Mouse (Mus musculus) kidney, postnatal 4 days (tissue): ENCODE measurements around the gene Sgo2a.
"Not testable (repeated sequence)": the region's sequence is repeated elsewhere in the genome, so short reads cannot be mapped to it uniquely, and the experiment has no call there.

Source experiments
- DNase-seq, 2 experiments: peaks; one replicate each; pipeline ENCODE4 v3.0.0; 2021; ENCODE audit warnings: mixed read lengths in 2 of 2

Sgo2a gene

DNA sequence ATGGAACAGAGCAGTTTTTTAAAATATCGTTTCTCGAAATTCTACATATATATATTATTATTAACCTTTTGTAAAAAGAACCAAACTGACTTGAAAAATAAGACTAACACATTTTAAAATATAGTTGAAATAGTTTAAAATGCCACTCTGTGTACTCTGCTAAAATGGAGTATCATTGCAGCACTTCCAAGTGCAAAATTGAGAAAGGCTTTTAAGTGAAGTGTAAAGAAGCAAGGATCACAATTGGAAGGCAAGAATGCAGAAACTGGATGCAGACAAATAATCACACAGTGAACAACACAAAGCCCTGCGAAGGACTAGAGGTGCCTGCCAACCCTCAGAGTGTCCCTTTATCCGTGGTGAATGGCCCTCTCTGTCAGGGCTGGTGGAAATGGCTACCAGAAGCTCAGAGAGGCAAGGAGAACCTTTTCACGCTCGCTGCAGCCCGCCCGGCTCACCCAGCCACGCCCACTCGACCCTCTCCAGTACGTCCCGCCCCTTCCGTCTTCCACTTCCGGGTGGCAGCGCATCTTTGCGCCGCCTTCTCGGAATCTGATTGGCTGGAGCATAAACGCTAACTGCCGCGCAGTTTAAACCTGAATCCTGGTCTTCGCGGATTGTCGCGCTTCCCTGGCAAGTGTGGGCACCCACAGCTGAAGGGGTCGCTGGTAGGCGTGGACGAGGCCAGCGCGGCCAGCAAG is at the start of gene Sgo2a:
Gene Sgo2a (plus strand): TSS at position 540 of the 701 bp plus-strand sequence.
- DNase-seq = peak; percentile 95 to 97

DNA sequence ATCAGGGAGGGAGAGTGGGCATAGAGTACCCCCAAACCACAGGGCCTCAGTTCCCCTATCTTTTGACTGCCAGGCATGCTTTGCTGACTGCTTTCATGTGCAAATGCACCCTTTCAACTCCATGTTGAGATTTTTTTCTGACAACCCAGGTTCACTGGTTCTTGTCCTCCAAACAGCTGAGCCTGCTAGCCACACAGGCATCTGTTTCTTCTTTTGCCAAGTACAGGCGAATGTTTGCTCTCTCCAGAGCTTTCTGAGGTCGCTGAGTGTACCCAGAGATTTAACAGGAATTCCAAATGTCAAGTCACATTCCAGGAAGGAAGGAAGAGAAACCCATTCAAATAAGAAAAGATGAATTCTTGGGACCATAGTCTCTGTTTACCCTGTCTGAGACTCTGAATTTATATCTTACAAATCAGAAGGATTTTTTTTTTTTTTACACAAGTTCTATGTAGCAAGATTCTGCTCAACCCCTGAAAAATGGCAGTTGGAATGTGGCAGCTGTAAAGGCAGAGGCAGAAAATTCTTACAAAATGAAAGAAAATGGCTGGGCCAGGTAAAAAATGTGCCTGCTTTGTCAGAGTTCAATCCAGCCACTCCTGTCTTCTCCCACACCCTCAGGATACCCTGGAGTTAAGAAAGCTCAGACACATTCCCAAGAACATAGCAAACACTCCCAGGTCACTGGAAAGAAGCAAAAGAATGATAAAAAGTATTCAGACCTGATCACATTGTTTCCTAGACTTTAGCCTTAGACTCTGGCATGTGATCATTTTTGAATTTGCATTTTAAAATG is 48.0 kb upstream of the Sgo2a start:
- DNase-seq = no peak

DNA sequence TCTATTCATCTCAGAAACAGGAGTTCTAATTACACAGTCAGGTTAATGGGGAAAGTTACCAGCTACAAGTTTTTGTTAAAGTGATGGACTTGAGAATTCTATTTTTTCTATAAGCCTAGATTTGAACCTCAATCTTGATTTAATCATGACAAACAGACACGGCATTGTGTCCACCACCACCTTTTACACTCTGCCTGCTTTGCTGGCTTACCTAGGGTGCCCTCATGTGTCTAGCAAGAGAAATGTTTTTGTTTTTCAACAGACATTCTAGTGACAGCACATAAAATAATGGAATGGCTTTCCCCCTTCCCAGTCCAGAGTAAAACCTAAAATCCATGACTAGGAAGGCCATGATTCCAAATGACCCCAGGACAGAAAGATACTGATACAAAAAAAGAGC is 46.6 kb upstream of the Sgo2a start:
- DNase-seq = peak; percentile 21 to 37

DNA sequence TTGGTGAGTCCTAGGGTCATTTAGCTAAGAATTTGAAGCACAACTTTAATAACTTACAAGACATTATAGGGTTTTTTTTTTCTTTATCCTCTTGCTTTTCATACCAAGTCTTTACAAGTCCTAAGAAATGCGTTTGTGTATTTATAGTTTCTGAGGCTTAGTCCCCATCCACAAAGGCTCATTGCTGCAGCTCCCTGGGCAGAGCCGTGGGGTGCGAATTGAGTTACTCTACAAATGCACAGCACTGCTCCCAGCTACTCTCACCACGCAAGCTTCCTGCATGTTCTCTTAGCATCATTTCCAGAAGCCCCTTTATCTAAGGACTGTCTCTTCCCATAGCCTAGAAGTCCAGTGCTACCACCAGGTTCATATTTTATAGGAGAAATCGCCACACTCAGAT is 46.1 kb upstream of the Sgo2a start:
- no peak for DNase-seq

DNA sequence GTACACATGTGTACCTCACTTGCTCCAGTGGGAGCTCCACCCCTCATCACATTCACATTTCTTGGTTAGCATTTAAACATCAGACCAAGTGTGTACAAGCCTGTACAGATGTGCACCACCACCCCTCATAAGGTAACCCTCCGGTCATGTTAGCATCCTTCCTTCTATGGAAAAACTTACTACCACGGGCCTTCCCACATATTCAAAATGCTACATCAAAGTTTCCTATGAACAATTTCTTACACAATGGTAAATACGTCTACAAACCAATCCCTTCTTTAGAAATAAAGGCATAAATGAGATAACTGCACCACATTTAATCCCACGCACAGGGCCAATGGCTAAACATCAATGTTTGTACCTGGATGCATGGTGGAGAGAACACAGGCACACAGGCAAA is 43.3 kb upstream of the Sgo2a start:
- DNase-seq = no peak

DNA sequence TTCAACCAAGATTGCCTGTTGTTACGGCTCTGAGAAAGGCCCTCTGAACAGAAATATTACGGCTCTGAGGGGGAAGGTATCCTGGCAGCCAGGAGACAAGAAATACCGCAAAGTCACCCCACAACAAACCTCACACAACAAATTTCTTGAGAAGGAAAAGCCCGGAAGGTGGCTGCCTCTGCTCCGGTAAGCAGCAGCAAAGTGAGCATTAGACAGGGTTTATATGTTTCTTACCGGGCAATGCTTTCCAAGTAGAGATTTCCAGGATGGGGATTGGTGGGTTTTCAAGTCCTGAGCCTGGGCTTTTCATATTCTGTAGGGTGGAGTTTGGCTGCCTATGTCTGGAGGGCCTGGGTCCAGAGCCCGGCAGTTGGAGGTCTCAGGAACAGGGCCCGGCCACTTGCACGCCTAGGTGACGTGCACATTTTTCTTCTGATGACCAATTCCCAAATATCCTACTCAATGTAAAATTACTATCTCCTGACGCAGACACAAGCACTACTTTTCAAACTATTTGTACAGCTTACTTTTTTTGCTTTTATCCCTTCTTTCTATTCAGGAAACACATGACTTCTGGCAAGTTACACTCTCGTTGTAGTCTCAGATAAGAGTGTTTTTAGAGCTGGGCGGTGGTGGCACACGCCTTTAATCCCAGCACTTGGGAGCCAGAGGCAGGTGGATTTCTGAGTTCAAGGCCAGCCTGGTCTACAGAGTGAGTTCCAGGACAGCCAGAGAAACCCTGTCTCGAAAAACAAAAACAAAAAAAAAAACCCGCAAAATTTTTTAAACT is 42.0 kb upstream of the Sgo2a start:
- no peak for DNase-seq

DNA sequence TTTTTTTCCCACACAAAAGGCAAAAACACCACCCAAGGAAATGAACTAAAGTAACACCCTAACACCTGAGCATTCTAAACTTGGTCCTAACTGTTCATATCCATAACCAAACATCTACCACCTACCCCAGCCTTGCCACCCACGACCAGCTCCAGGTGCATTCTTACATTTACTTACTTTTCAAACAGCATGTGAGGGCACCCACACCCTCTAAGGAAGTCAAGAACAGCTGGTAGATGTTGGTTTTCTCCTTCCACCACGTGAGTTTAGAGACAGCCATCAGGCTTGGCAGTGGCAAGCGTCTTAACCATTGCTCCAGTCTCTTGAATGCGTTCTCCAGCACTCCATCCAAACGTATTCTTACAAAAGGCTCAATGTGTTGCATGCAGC is 41.4 kb upstream of the Sgo2a start:
- DNase-seq = no peak

DNA sequence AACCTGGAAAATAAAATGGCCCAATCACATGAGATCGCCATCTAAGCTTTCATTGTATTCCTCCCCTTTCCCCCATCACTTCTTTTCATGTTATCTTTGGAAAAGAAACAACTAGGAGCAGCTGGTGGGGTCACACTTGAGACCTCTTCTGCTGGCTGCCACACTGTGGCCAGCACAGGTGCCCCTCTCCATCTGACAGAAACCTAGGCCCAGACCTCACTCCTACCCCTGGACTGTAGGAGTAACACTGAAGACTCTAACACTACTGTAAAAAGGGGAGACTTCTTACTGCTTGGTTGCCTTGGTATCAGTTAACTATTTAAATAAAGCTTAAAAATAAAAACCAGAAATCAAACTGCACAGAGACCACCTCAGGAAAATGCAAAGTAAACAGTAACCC is 40.0 kb upstream of the Sgo2a start:
- DNase-seq = no peak

DNA sequence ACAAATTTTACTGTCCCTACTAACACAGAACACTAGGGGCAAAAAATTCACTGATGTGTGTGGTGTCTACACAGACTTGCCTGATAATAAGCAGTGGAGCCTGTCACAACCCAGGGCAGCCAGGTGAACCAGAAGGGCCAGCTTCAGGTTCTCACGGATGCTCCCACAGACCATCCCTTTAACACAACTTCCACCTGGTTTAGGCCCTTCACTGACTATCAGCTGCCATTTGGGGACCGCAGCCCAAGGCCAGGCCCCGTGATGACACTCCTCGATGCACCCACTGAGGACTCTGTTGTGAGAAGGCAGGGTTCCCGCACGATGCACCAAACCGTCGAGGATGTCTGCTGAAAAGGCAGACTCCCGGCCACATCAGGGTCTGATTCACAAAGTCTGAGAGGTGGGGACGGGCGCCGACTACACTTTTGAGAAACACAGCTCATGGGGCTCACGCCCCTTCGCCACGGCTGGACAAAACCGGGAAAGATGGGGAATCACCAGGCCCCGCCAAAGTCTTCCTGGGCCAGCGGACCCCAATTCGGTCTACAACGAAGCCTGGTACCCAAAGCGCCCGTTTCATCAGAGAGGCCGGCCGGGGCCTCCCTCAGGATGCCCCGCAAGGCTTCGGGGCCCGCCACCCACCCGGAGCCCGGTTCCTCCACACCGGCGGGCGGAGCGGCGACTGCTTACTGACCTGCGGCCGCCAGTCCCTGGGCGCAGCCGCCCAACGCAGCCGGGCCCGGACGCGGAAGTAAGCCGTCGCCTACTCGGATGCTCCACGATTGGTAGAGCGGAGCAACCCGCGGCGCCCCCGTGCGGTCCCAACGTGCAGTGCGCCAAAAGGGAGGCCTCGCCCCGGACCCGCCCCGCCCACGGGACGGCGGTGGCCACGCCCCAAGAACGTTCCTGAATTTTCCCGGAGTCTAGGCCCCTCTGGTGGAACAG is 26.2 kb upstream of the Sgo2a start:
- DNase-seq = peak; percentile 98 to 99

DNA sequence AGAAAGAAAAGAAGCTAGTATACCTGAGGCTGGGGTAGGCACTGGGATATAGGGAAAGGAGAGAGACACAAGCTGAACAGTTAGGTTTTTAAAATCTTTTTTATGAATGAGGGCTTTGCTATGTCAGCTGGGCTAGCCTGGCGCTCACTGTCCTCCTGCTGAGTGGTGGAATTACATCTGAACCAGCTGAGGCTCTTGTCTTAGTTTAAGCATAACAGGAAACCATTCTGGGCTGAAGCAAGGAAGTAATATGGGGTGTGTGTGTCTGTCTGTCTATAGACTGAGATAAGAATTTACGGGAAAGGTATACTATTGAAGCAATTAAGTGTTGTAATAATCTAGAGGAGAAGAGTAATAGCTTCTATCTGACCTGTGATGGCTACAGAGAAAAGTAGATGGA is 24.2 kb upstream of the Sgo2a start:
- DNase-seq = no peak

DNA sequence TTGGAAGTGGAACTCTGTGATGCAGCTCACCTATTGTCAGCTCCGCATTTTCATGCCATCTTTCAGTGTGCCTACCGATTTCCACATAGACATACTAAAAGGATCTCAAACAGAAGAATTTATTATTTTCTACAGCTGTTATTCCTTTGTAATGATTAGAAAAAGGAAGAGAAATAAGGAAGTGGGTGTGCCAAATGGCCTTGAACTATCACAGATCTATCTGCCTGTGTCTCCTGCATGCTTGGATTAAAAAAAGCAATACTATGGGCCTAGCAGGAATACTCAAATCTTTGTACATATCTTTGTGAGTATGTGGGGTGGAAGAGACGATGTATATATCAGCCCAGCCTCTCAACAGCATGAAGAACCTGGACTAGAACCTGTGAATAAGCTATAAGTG is 18.9 kb upstream of the Sgo2a start:
- no peak for DNase-seq

DNA sequence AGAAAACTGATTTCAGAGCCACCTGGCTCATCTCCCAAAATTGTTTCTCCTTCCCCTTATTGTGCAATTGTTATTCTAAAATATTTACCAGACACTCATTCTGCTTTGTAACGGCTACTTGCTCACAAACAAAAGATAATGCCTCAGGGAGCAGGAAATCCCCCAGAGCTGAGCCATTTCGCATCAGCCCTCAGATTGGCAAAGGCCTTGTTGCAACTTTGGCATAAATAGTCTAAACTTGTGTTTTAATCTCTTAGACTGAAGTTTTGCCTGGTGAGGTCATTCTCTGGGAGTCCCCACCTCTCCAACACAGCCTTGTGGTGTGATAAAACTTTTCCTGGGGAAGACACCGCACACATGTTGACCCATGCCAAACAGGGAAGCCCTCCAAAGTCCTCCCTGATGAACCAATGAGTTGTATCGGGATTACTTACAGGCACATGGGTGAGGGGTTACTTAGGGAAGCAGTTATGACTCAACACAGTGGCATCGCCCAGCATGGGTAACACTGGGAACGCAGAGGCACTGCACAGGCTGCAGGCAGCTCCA is 6.6 kb upstream of the Sgo2a start:
- DNase-seq = no peak

DNA sequence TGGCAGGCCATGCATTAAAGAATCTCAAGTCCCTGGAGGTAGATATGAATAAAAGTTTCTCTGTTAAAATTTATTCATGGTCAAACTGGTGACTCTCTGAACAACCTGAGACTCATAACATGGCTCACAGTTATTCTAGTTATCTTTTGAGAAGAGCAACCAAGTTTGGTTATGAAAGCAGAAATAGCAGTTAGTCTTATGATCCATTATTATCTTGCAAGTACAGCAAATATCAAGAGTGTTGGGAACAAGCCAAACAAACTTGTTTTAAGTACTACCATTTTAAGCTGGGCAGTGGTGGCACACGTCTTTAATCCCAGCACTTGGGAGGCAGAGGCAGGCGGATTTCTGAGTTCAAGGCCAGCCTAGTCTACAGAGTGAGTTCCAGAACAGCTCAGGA is 4.5 kb upstream of the Sgo2a start:
- DNase-seq = no peak

DNA sequence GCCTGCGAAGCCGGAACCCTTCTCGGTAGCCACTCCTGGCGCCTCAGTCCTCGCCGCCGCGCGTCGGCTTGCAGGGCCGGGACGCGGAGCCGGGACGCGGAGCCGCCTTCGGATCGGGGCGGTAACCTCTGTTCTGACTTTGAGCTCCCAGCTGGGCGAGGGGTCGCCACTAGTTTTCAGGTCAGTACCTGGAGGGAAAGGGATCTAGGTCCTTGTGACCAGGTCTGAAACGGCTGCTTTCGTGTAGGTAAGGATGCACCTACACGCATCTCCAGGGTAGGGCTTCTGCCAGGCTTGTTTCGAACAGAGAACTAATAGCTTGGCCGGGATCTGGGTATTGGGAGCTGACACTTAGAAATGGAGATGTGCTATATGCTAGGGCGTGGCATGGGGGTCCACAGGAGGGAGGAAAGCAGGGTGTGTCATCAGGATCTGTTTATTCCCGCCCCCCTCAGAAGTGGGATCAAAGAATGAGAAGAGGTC is 403 bp downstream of the Sgo2a start:
- DNase-seq = no peak

DNA sequence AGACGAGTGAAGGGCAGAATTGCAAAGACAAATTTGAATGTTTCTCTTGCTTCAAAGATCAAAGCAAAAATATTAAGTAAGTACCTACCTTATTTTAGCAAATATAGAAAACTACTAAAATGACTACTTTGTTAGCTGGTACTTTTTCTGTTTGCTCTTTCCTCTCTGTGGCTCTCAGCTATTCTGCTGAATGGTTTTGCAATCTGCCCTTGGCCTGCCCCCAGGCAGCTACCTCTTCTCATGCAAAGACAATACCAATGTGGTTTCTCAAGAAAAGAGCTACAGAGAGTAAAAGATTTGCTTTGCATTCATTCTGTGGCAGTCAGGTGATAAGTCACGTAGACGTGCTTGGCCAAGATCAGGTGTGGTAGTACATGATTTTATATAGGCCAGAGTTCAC is 2.4 kb downstream of the Sgo2a start:
- DNase-seq = no peak

DNA sequence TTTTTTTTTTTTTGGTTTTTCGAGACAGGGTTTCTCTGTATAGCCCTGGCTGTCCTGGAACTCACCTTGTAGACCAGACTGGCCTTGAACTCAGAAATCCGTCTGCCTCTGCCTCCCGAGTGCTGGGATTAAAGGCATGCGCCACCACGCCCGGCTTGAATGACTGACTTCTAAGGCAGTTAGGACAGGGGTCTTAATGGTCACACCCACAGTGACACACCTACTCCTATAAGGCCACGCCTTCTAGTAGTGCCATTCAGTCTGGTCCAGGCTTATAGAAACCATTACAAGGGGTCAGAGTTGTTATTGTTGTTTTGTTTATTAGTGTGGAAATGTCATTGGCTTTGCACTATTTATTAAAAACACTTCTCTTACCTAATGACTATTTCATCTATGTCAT is 10.6 kb downstream of the Sgo2a start:
- not testable (repeated sequence) for DNase-seq

DNA sequence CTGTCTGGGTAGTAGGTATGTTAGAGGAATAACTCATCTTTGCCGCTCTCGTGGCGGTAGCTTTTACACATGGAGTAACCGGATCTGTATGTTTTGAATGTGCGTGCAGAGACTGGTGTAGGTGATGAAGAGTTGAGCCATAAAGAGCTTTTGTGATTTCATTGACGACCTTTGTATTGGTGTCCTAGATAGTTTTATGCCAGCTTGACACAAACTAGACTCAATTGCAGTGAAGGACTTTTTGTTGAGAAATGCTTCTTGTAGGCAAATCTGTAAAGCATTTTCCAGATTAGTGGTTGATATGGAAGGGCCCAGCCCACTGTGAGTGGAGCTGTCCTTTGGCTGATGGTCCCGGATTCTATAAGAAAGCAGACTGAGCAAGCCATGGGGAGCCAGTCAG is 23.1 kb downstream of the Sgo2a start, which contains the start of gene Kctd18:
Gene Kctd18 (minus strand): TSS at position 101 of the 400 bp plus-strand sequence.
- DNase-seq = no peak

DNA sequence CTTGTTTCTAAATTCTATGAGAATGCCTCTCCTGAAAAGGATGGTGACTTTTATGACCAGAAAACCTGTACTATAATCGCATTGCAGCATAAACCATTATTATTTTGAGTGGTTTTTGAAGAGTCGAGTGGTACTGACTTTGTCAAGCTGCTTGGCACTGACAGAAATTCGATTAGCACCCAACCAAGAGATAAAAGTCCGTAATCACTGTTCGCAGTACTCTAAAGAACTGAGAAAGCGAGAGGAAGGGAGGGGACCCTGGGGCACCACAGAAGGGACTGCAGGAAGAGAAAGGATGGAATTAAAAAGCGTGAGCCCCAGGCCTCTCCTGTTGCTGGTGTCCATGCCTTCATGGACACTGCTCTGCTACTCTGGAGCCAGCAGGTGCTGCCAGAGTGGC is 31.9 kb downstream of the Sgo2a start:
- no peak for DNase-seq

DNA sequence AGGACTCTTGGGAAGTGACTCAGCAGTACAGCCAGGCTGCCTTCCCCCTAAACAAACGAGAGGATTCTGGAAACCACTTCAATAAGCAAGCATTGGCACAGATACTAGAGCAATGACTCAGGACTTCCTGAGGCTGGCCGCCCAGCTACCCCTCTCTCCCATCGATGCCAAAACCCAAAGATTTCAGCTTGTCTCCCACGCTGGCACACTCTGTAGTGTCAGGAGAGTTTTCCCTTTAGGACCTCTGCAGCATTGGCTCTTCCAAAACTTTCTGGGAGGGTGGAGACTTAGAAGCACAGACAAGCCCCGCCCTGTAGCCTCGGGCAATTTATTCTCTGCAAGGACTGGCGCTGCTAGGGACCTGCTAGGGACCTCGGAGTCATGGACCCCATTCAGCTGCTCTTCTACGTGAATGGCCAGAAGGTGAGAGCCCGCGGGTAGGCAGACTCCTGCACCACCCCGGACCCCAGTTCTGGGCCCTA is 33.9 kb downstream of the Sgo2a start, which contains the start of gene Aox1:
Gene Aox1 (plus strand): TSS at position 296 of the 482 bp plus-strand sequence.
- DNase-seq = peak; percentile 41 to 61

DNA sequence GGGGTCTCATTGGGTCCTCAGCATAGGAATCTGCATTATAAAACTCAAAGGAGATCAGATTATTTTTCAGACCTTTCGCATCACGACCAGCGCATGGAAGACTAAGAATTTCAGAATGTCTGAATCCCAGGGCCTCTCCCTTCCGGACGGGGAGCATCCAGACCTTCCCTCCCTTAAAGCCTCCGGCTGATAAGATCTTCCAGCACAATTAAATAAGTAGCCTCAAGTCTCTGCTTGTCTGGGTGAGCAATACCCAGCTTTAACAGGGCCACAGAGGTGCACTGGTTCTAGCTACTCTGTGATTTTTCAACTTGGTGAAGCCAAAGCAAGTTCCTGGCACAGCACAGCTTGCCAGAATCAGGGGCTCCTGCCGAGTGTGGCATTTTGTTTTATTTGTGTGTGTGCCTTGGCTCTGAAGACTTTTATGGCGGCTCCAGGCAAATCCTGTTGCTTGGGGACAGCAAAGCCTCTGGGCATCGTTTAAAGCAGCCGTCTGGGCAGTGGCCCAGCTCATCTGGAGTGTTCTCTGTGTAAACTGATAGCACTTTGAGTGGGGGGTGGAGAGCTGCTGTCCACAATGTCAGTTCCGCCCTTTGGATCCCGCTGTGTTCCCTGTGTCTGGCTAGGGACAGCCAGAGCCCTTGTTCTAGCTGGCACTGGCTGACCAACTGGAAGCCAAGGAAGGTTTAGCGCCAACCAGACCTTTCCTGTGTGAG is 34.5 kb downstream of the Sgo2a start:
- peak; percentile 26 to 56 for DNase-seq
